ENCODE assay signal across 20 mouse cellular contexts in the genomic region with DNA sequence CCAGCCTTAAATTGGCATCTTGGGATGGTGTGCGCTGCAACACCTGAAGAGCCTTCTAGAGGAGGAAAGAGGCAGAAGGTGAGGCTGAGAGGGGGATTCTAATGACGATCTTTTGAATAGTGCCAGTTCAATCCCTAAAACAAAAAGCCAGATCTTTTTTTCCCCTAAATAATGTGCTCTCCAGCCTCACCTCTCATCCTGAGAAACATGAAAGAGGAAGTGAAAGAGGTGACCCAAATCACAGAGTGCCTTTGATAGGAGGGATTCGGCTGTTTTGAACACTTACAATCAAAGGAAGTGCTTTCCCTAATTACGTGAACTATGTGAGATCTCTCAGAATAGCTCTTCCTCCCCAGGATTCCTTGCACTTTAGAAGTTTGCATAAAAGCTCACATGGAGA. TPM values are rescaled to one million over a fixed set of nuclear protein-coding genes. Genes with fewer than 3 reads are reported as not detected.
A peak's percentile ranks its signal among the peaks of the same experiment; 100 is the strongest.
DNase-seq lines count a peak whose midpoint lies in the region; TF ChIP-seq lines count a peak whose summit lies in the region.
"Had no signal": no experiment of that assay in that cellular context is flagged by ENCODE, and none has a peak within 500 bp of the region (broad histone marks: within the 10 kb centered on the region; RNA-seq: fewer than 3 reads in every experiment).

No protein-coding gene starts in this region.

- no peaks in the 10 kb centered on the region for H3K27me3 ChIP-seq in heart, adult 2 months (ENCODE audit: control insufficient read depth, insufficient read depth, low read length)
- H3K27me3 ChIP-seq: embryonic facial prominence, embryonic 12.5 days; forebrain, embryonic 13.5 days; forebrain, embryonic 15.5 days had no signal

- no peak overlapping the region for H3K9ac ChIP-seq in heart, adult 2 months (ENCODE audit: low read depth, low read length)
- H3K9ac ChIP-seq: embryonic facial prominence, embryonic 12.5 days; forebrain, embryonic 13.5 days; forebrain, embryonic 15.5 days; forebrain, postnatal 0 days had no signal

- WGBS in heart, adult 2 months, result 49% methylated on average over 4 of the region's 4 CpGs

- peak overlapping the region; percentile 72 for H3K27ac ChIP-seq in gastrocnemius, adult 2 months
- peak overlapping the region; percentile 66 for H3K27ac ChIP-seq in heart, adult 2 months
- H3K27ac ChIP-seq: embryonic facial prominence, embryonic 10.5 days; embryonic facial prominence, embryonic 12.5 days; forebrain, embryonic 13.5 days; forebrain, embryonic 15.5 days had no signal

- peaks cover 24% of the 10 kb centered on the region for H3K36me3 ChIP-seq in heart, adult 2 months (ENCODE audit: control insufficient read depth, insufficient read depth, low read length)
- H3K36me3 ChIP-seq: embryonic facial prominence, embryonic 10.5 days; embryonic facial prominence, embryonic 12.5 days; forebrain, embryonic 15.5 days had no signal

- no peak for TF ChIP-seq CTCF in gastrocnemius, adult 2 months (IDR thresholded peaks at IDR 0.05)
- TF ChIP-seq CTCF in heart, adult 2 months (IDR thresholded peaks at IDR 0.05), result no peak

- TF ChIP-seq POLR2A in heart, adult 2 months (IDR thresholded peaks at IDR 0.05; ENCODE audit: insufficient read depth, low read depth, low read length), result no peak

- TF ChIP-seq EP300 in heart, adult 2 months (IDR thresholded peaks at IDR 0.05; ENCODE audit: insufficient read depth, low read depth, low read length), result no peak

- H3K4me1 ChIP-seq in heart, adult 2 months (ENCODE audit: control insufficient read depth, insufficient read depth, low read length), result peaks cover 14% of the 10 kb centered on the region
- H3K4me1 ChIP-seq: embryonic facial prominence, embryonic 12.5 days; forebrain, embryonic 13.5 days; forebrain, embryonic 15.5 days had no signal

- intact Hi-C loops in gastrocnemius, adult 2 months (cut with DNase I), result no loop called here
- intact Hi-C loops in gastrocnemius, postnatal 14 days (cut with DNase I; ENCODE audit: low total_unique reads), result no loop called here
- intact Hi-C loops in heart, adult 2 months (cut with DNase I), result loop anchor here (5.0 kb wide), 1 partner anchor 35 kb away; no protein-coding TSS in a partner anchor

- no peak for DNase-seq in gastrocnemius, adult 2 months
- no peak for DNase-seq in gastrocnemius, postnatal 14 days
- no peak for DNase-seq in heart, adult 2 months
- DNase-seq in heart, postnatal 4 days, result no peak
- DNase-seq in A20 (ENCODE audit: low read depth, low spot score), result peak; percentile 33
- peak; percentile 33 for DNase-seq in brain, adult 2 months (ENCODE audit: low read depth, low spot score)
- DNase-seq in ovary, postnatal 10 days (ENCODE audit: low spot score), result no peak
- DNase-seq: adrenal gland, adult 2 months; adrenal gland, postnatal 10 days; adrenal gland, postnatal 25 days; cerebellum, adult 11-12 months; cerebellum, adult 2 months; cerebellum, adult 9-10 months; cerebellum, postnatal 10 days; cerebellum, postnatal 25 days; forebrain, postnatal 0 days had no signal

- H3K79me2 ChIP-seq in heart, adult 2 months (replicated peaks; ENCODE audit: control insufficient read depth, insufficient read depth, low read length), result no peaks in the 10 kb centered on the region; the same call in 1 of the 2 replicates

- peak overlapping the region; percentile 23 for H3K4me3 ChIP-seq in gastrocnemius, adult 2 months
- no peak overlapping the region for H3K4me3 ChIP-seq in heart, adult 2 months
- H3K4me3 ChIP-seq: embryonic facial prominence, embryonic 10.5 days; embryonic facial prominence, embryonic 12.5 days; forebrain, embryonic 13.5 days; forebrain, embryonic 15.5 days had no signal

RNA-seq across cellular contexts. Expression of a gene that starts 46.6 kb away (rescaled TPM):
- total RNA-seq in gastrocnemius, adult 2 months (2021), result 100 to 1,000 TPM; 338 to 407 TPM
- 100 to 1,000 TPM; 270 to 292 TPM for total RNA-seq in gastrocnemius, postnatal 14 days (2021)
- 100 to 1,000 TPM; 275 to 303 TPM for total RNA-seq in heart, adult 2 months (2021)
- 75.1 and 124 TPM in 2 replicates for polyA plus RNA-seq in heart, adult 2 months (2012; rRNA removed)
- 100 to 1,000 TPM; 223 to 231 TPM for total RNA-seq in heart, postnatal 4 days (2021)

Comparison
In these comparisons a context has a peak if more than half of its experiments do, and no peak if none do; other contexts are left out.
1. DNase-seq: peak in A20 (single experiment) and brain, adult 2 months (single experiment); none in gastrocnemius, adult 2 months (single experiment), gastrocnemius, postnatal 14 days (single experiment), heart, adult 2 months (0 of 2), heart, postnatal 4 days (single experiment) and ovary, postnatal 10 days (single experiment).